Mouse (Mus musculus) heart, embryonic 12.5 days (tissue): Measurements from ENCODE around the gene Rap1gap2. TPM values are rescaled to one million over a fixed set of nuclear protein-coding genes. Genes with fewer than 3 reads are reported as not detected.

Experiments used
- ATAC-seq: fragments of 200-750 bp; cut with Nextera tagmentation; 2 replicates; pipeline ENCODE4 v1.8.0; 2017; ENCODE audit warnings: moderate TSS enrichment, moderate library complexity; ENCODE audit not compliant: insufficient number of reproducible peaks, low FRiP score
- H3K27ac ChIP-seq: fragments of 300-500 bp; sonication (generic); 2 replicates; pipeline ENCODE4 v1.5.1; 2016; ENCODE audit warnings: mild to moderate bottlenecking, moderate library complexity; ENCODE audit not compliant: poor library complexity, severe bottlenecking
- H3K27me3 ChIP-seq: fragments of 300-500 bp; sonication (generic); replicated peaks from 2 replicates; pipeline ENCODE4 v1.6.1; 2016; ENCODE audit warnings: mild to moderate bottlenecking, moderate library complexity
- H3K36me3 ChIP-seq: fragments of 300-500 bp; sonication (generic); 2 replicates; pipeline ENCODE4 v1.6.1; 2016; ENCODE audit warnings: mild to moderate bottlenecking, moderate library complexity
- H3K4me1 ChIP-seq: fragments of 300-500 bp; sonication (generic); replicated peaks from 2 replicates; pipeline ENCODE4 v1.6.1; 2016; ENCODE audit warnings: mild to moderate bottlenecking
- H3K4me2 ChIP-seq: fragments of 300-500 bp; sonication (generic); 2 replicates; pipeline ENCODE4 v1.6.1; 2016; ENCODE audit warnings: mild to moderate bottlenecking, moderate library complexity
- H3K4me3 ChIP-seq: fragments of 300-500 bp; sonication (generic); 2 replicates; pipeline ENCODE4 v1.5.1; 2016; ENCODE audit warnings: mild to moderate bottlenecking
- H3K9ac ChIP-seq: fragments of 300-500 bp; sonication (generic); 2 replicates; pipeline ENCODE4 v1.6.1; 2016; ENCODE audit warnings: mild to moderate bottlenecking, moderate library complexity
- H3K9me3 ChIP-seq: fragments of 300-500 bp; sonication (generic); replicated peaks from 2 replicates; pipeline ENCODE4 v1.6.1; 2016; ENCODE audit warnings: mild to moderate bottlenecking, moderate library complexity
- WGBS: fragments of 180-500 bp; shearing (Covaris S2); methylation state at CpG from one replicate; pipeline ENCODE4 v1.1.7; 2016; 5-methylcytosine and 5-hydroxymethylcytosine counted together
- polyA plus RNA-seq: library from polyadenylated mRNA; unstranded; fragments of >200 nt; fragmentation: Nextera tagmentation; extraction: Ambion mirVana; gene quantifications from 2 replicates; pipeline ENCODE4 v1.2.1, GENCODE M21; 2016

The Rap1gap2 gene
- polyA plus RNA-seq, 1 experiment from 2014 or later = 9.3 TPM

GRCm38 (mm10) chr11:74572459-74573061 is 38.2 kb downstream of the Rap1gap2 start:
- no peak overlapping the region for H3K27ac ChIP-seq

GRCm38 (mm10) chr11:74569735-74570134 is 41.0 kb downstream of the Rap1gap2 start:
- no peak overlapping the region for H3K27ac ChIP-seq
- H3K9me3 ChIP-seq = no peaks in the 10 kb centered on the region
- peaks cover 4% of the 10 kb centered on the region; the same call in 1 of the 2 replicates for H3K27me3 ChIP-seq
- H3K36me3 ChIP-seq = no peaks in the 10 kb centered on the region
- WGBS = 73% methylated on average over 6 of the region's 6 CpGs
- no peak overlapping the region for H3K4me2 ChIP-seq
- H3K4me1 ChIP-seq = 0 out of 2 replicates have a peak, but pooled peaks cover 5% of the 10 kb centered on the region
- no peak overlapping the region for H3K9ac ChIP-seq
- ATAC-seq = no peak
- no peak overlapping the region for H3K4me3 ChIP-seq

More at GRCm38 (mm10) chr11:74572459-74573061, 38.2 kb downstream of the Rap1gap2 start:
- no peaks in the 10 kb centered on the region for H3K36me3 ChIP-seq
- no peak overlapping the region for H3K9ac ChIP-seq
- H3K9me3 ChIP-seq = no peaks in the 10 kb centered on the region
- 0 out of 2 replicates have a peak, but pooled peaks cover 5% of the 10 kb centered on the region for H3K4me1 ChIP-seq
- no peak for ATAC-seq
- WGBS = 65% methylated on average over 6 of the region's 6 CpGs
- no peak overlapping the region for H3K4me3 ChIP-seq
- peaks cover 4% of the 10 kb centered on the region; the same call in 1 of the 2 replicates for H3K27me3 ChIP-seq
- H3K4me2 ChIP-seq = no peak overlapping the region

- WGBS = 73% methylated on average over 5 of the region's 5 CpGs
Measured at GRCm38 (mm10) chr11:74568463-74568862, 42.3 kb downstream of the Rap1gap2 start.

GRCm38 (mm10) chr11:74568004-74568403 is 42.7 kb downstream of the Rap1gap2 start:
- no peak overlapping the region for H3K4me3 ChIP-seq
- no peaks in the 10 kb centered on the region for H3K9me3 ChIP-seq
- no peak overlapping the region for H3K9ac ChIP-seq
- WGBS = 72% methylated on average over 3 of the region's 3 CpGs
- 0 out of 2 replicates have a peak, but pooled peaks cover 5% of the 10 kb centered on the region for H3K4me1 ChIP-seq
- ATAC-seq = no peak
- H3K27me3 ChIP-seq = peaks cover 8% of the 10 kb centered on the region; the same call in 1 of the 2 replicates
- H3K36me3 ChIP-seq = no peaks in the 10 kb centered on the region
- H3K4me2 ChIP-seq = no peak overlapping the region
- H3K27ac ChIP-seq = no peak overlapping the region

More at GRCm38 (mm10) chr11:74568463-74568862, 42.3 kb downstream of the Rap1gap2 start:
- Histone ChIP-seq H3K27ac (no peak overlapping the region), H3K36me3 (no peaks in the 10 kb centered on the region), H3K27me3 (peaks cover 4% of the 10 kb centered on the region; the same call in 1 of the 2 replicates), H3K9me3 (no peaks in the 10 kb centered on the region), H3K9ac (no peak overlapping the region), H3K4me2 (no peak overlapping the region), H3K4me1 (0 out of 2 replicates have a peak, but pooled peaks cover 5% of the 10 kb centered on the region), H3K4me3 (no peak overlapping the region)
- ATAC-seq = no peak

- no peak overlapping the region for H3K9ac ChIP-seq
- no peaks in the 10 kb centered on the region for H3K36me3 ChIP-seq
- no peaks in the 10 kb centered on the region for H3K4me1 ChIP-seq
- no peaks in the 10 kb centered on the region for H3K9me3 ChIP-seq
- H3K27me3 ChIP-seq = peaks cover 12% of the 10 kb centered on the region; the same call in 1 of the 2 replicates
- H3K4me2 ChIP-seq = no peak overlapping the region
- H3K4me3 ChIP-seq = no peak overlapping the region
- H3K27ac ChIP-seq = no peak overlapping the region
- 80% methylated on average over 4 of the region's 4 CpGs for WGBS
- ATAC-seq = no peak
Measured at GRCm38 (mm10) chr11:74566326-74566874, 44.3 kb downstream of the Rap1gap2 start.

GRCm38 (mm10) chr11:74561392-74561791 is 49.3 kb downstream of the Rap1gap2 start:
- 82% methylated on average over 4 of the region's 4 CpGs for WGBS
- H3K4me2 ChIP-seq = no peak overlapping the region
- H3K4me1 ChIP-seq = peaks cover 16% of the 10 kb centered on the region
- no peak overlapping the region for H3K27ac ChIP-seq
- no peaks in the 10 kb centered on the region for H3K36me3 ChIP-seq
- H3K27me3 ChIP-seq = 0 out of 2 replicates have a peak, but pooled peaks cover 9% of the 10 kb centered on the region
- no peak overlapping the region for H3K9ac ChIP-seq
- ATAC-seq = no peak
- no peak overlapping the region for H3K4me3 ChIP-seq
- H3K9me3 ChIP-seq = no peaks in the 10 kb centered on the region

GRCm38 (mm10) chr11:74560600-74561227 is 50.0 kb downstream of the Rap1gap2 start:
- no peak for ATAC-seq
- Histone ChIP-seq H3K4me1 (peaks cover 22% of the 10 kb centered on the region), H3K27ac (no peak overlapping the region), H3K27me3 (0 out of 2 replicates have a peak, but pooled peaks cover 9% of the 10 kb centered on the region), H3K4me2 (no peak overlapping the region), H3K4me3 (no peak overlapping the region), H3K36me3 (no peaks in the 10 kb centered on the region), H3K9me3 (no peaks in the 10 kb centered on the region), H3K9ac (no peak overlapping the region)
- WGBS = 80% methylated on average over 9 of the region's 9 CpGs

- no peak overlapping the region for H3K4me2 ChIP-seq
- WGBS = 76% methylated on average over 5 of the region's 5 CpGs
- H3K27ac ChIP-seq = no peak overlapping the region
- ATAC-seq = no peak
- 0 out of 2 replicates have a peak, but pooled peaks cover 9% of the 10 kb centered on the region for H3K27me3 ChIP-seq
- H3K4me3 ChIP-seq = no peak overlapping the region
- H3K4me1 ChIP-seq = peaks cover 28% of the 10 kb centered on the region
- no peaks in the 10 kb centered on the region for H3K36me3 ChIP-seq
- H3K9me3 ChIP-seq = no peaks in the 10 kb centered on the region
- no peak overlapping the region for H3K9ac ChIP-seq
Measured at GRCm38 (mm10) chr11:74559793-74560433, 50.8 kb downstream of the Rap1gap2 start.

GRCm38 (mm10) chr11:74558933-74559332 is 51.8 kb downstream of the Rap1gap2 start:
- no peaks in the 10 kb centered on the region for H3K9me3 ChIP-seq
- H3K4me3 ChIP-seq = no peak overlapping the region
- H3K4me1 ChIP-seq = peaks cover 36% of the 10 kb centered on the region
- no peaks in the 10 kb centered on the region for H3K36me3 ChIP-seq
- no peak overlapping the region for H3K27ac ChIP-seq
- no peak for ATAC-seq
- H3K27me3 ChIP-seq = 0 out of 2 replicates have a peak, but pooled peaks cover 9% of the 10 kb centered on the region
- 79% methylated on average over 5 of the region's 5 CpGs for WGBS
- no peak overlapping the region for H3K4me2 ChIP-seq
- no peak overlapping the region for H3K9ac ChIP-seq

GRCm38 (mm10) chr11:74557456-74558230 is 53.1 kb downstream of the Rap1gap2 start:
- WGBS = 45% methylated on average over 11 of the region's 11 CpGs
- no peaks in the 10 kb centered on the region for H3K36me3 ChIP-seq
- no peak overlapping the region for H3K9ac ChIP-seq
- 0 out of 2 replicates have a peak, but pooled peaks cover 3% of the 10 kb centered on the region for H3K27me3 ChIP-seq
- no peaks in the 10 kb centered on the region for H3K9me3 ChIP-seq
- H3K4me1 ChIP-seq = peaks cover 36% of the 10 kb centered on the region
- no peak overlapping the region for H3K4me3 ChIP-seq
- no peak overlapping the region; the same call in 1 of the 2 replicates for H3K27ac ChIP-seq
- no peak for ATAC-seq
- H3K4me2 ChIP-seq = no peak overlapping the region
